Mouse (Mus musculus) 416B (cell line): ENCODE data around the gene Fam170b.

ENCODE experiments used
- DNase-seq: peaks from one replicate; pipeline ENCODE4 v3.0.0; 2011; ENCODE audit warnings: low read depth

Fam170b gene

GRCm38 (mm10) chr14:32827994-32828650 lies 5.6 kb upstream of the Fam170b start:
- DNase-seq: no peak

DNA sequence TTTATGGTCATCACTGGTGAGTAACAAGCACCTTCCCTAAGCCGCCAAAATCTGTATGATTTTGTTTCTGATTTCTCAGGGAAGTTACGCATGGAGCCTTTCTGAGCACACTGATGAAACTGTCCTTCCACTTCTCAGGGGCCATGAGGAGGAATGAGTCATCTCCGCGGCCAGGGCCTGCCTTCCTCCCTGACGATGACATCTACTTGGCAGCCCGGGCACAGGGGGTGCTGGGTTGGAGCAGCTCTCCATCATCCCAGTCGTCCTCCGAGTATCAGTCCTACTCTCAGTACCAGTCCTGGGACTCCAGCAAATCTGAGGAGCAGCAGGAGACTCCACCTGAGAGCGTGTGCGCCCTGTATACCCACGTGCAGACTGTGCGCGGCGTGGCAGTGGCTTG lies 1.4 kb downstream of the Fam170b start:
- peak; percentile 81 for DNase-seq

- DNase-seq: no peak
Observed at GRCm38 (mm10) chr14:32835596-32835995, 1.8 kb downstream of the Fam170b start.

DNA sequence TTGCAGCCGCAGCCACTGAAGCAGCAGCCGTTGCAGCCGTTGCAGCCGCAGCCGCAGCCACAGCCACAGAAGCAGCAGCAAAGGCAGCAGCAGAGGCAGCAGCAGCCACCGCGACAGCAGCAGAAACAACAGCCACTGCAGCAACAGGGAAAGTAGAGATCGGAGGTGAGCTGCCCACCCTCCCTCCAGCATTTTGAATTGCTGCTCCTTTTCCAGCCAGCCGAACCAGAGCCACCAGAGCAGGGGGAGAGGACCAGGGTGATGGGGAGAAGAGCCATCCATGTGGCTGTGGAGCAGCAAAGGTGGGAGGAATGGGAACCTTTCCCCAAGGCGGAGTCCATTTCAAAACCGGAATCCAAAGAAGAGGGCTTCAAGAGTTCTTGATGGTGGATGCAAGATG lies 2.4 kb downstream of the Fam170b start:
- no peak for DNase-seq

DNA sequence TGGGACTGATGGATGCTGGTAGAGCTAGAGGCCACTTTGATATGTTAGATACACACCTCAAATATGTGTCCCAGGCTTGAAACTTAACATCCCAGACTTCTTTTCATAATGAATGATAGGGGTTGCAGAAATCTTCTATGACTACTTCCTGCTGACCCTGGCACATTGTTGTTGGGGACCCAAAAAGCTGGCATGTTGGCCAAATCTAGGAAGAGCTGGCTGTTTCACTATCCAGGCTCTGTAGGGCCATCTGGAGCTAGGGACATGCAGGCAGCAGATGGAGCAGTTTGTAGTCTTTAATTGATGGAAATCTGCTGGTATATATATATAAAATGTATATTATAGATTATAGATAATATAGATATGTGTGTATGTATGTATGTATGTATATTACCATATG lies 8.3 kb downstream of the Fam170b start:
- no peak for DNase-seq

DNA sequence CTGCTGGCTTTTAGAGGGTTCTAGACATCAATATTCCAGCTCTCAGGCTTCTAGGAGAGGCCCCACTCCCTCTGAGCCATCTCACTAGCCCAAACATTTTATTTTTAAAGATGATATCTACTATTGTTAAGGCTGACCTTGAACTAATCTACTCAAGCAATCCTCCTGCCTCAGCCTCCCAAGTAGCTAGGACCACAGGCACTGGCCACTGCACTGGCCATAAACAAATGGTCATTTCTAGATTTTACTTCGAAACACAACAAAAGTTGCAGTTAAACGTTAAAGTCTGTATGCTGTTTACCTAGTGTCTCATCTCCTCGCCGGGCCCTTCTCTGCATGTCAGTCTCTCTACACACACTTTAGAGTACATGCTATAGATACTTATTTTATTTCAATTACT lies 20.3 kb downstream of the Fam170b start:
- peak; percentile 51 for DNase-seq

DNA sequence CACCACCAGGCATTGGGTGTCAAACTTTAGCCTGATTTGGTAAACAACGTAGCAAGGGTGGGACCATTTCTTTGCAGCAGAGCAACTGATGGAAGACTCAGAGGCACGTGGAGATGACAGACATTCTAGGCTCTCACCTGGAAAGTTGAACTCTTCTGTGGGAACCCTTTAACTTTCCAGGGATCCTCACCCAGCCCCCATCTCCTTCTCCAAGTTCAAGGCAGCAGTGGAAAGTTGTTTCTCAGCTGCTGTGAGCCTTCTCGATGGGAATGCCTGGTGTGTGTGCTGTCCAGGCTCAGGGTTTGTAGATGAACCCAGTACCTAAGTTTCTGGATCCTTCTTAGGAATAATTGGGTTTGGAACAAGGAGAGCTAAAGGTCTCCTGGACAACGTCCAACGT lies 22.5 kb downstream of the Fam170b start:
- no peak for DNase-seq

- no peak for DNase-seq
Observed at GRCm38 (mm10) chr14:32856681-32857328, 23.0 kb downstream of the Fam170b start, which contains the start of gene Vstm4. Vstm4 (plus strand) TSS chr14:32856756.

DNA sequence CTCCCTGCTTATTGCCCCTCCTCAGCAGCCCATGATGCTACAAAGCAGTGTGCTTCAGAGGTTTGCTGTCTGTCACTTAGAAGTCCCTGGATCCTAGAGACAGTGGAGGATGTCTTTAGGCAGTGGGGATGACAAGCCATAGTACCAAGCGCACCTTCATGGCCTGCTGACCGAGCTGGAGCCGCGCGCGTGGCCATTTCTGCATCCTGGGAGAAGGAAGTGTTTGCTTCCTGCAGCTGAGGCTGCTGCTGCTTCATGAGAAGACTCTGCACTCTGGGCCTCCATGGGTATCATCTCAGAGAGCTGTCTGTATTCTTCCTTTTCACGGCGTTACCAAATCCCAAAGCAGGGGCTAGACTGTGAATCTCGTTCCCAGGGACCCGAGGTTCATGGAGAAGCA lies 24.6 kb downstream of the Fam170b start:
- DNase-seq: no peak

GRCm38 (mm10) chr14:32858941-32859510 lies 25.3 kb downstream of the Fam170b start:
- no peak for DNase-seq

DNA sequence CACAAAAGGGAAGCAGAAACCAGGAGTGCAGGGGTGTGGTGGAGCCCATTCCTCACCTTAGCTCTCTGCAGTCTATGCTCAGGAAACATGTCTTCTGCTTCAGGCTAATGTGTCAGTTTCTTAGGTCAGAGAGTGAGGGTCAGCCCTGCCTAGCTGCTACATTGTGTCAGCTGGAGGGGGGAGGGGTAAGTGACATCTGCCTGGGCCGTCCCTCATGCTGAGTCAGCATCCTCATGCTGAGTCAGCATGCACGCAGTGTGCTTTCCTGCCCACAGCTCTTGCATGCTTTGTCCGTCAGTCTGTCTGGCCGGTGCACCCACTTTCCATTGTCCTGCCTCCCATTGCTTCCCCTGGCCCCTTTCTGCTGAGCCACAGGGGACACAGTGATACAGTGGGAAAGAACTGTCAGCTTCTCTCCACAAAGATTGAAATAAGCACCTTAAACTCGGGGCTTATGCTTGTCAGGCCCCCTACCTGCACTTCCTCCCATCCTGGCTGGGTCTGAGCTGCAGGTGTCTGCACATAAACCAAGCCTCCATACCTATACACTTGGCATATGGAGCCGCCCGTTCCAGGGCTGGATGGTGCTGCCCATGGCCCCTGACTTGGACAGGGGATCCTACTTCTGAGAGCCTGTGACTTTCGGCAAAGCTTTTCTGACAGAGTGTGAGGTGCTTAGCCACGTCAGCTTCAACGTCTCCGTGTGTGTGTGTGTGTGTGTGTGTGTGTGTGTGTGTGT lies 26.2 kb downstream of the Fam170b start:
- DNase-seq: peak; percentile 37

DNA sequence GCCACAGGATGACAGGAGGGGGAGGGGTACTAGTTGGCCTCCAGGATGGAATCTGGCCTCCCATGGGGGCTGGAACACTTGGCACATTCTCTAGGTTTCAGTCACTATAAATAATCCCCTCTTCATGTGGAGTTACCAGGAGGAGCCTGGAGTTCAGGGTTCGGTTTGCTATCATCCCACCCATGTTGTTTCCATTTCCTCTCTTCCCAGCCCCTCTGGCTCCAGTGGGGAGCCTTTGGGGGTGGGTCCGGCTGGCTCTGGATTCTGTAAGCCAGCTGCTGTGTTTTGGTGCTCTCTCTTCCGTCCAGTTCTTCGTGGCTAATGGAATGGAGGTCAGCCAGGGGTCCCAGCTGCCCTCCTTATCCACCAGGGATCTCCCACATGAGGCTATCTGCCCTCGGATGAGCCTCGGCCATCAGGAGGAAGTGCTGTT lies 27.4 kb downstream of the Fam170b start:
- DNase-seq: no peak

GRCm38 (mm10) chr14:32861656-32862055 lies 27.9 kb downstream of the Fam170b start:
- DNase-seq: no peak

- DNase-seq: no peak
Observed at GRCm38 (mm10) chr14:32865331-32865730, 31.6 kb downstream of the Fam170b start.

DNA sequence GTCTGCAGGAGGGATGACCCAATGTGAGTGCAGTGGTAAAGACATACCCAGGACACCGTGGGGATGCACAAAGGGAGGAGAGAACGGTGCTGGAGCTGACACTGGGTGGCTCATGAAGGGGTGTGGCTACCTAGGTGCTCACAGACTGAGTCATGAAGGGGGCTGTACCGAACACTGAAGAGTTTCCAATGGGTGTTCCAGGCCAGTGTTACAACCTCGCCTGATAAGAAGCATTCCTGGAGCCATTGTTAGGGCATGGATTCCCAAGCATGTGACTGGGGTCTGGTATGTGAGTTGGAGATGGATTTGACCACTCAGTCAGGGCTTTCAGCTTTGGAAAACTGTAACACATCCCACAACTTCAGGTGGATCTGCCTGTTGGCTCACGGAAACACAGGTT lies 38.2 kb downstream of the Fam170b start:
- DNase-seq: no peak

DNA sequence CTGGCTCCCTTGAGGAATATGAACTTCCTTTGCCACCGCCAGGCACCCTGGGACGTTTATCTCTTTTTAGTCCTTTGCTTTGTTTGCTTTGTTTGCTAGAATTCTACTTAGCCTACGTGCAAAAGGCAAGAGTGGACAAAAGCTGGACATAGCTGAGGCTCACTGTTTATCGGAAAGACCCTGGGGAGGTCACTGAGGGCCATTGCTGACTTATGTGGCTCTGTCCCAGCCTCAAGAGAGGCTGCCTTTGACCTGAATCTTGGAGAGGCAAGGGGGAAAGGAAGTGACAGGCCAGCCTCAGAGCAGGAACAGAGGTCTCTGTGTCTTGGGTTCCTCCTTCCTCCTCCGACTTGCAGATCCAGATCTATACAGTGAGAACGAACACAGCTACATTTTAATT lies 43.8 kb downstream of the Fam170b start:
- DNase-seq: no peak

- DNase-seq: no peak
Observed at GRCm38 (mm10) chr14:32880332-32880731, 46.6 kb downstream of the Fam170b start.

DNA sequence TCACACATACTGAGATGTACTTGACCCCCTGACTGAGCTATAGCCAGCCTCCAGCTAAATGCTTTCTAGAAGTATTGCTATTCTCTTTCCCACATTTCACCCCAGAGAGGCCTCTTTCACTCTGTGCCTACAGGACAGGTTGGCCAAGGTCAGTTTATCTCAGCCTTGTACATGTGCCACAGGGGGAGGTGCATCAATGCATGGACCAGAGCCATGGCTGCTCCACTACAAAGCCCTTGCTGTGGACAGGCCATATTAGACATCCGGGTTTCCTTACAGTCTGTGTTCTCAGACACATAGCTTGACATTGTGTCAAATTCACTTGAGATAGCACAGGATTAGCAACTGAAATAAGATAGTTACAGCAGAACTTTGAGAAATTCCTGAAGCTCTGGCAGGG lies 47.9 kb downstream of the Fam170b start:
- DNase-seq: no peak
